In the genomic region with DNA sequence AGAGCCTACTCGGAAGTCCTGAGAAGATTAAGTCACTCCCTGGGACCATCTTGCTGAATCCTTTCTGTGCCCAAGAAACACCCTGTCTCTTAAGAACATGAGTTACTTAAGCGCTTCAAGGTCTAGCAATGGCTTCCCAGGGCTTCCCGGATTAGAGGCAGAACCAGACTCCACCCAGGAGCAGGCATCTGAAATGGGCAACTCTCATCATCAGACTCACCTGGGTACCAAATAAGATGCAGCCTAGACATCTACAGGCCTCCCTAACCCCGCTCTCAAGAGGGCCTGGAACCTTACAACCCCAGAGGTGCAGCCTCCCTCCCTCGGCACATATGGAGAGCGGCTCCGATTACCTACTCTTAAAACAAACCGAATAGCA, we compare ENCODE assay signal across 10 mouse cellular contexts. TPM values are rescaled to one million over a fixed set of nuclear protein-coding genes. Genes with fewer than 3 reads are reported as not detected.
DNase-seq lines count a peak whose midpoint lies in the region; ATAC-seq and TF ChIP-seq lines count a peak whose summit lies in the region.
"Had no signal": no experiment of that assay in that cellular context is flagged by ENCODE, and none has a peak within 500 bp of the region (broad histone marks: within the 10 kb centered on the region; RNA-seq: fewer than 3 reads in every experiment).

No protein-coding gene starts in this region.

- peak overlapping the region; percentile 96; the same call in 1 of the 2 replicates for H3K27ac ChIP-seq in heart, embryonic 15.5 days
- H3K27ac ChIP-seq in MEL (ENCODE audit: control insufficient read depth, low read depth, low read length): peak overlapping the region; percentile 89
- H3K27ac ChIP-seq in hindbrain, embryonic 10.5 days: peak overlapping the region; percentile 99; the same call in 1 of the 2 replicates
- H3K27ac ChIP-seq in midbrain, embryonic 11.5 days (ENCODE audit: low read depth, low read length): no peak overlapping the region

- H3K4me2 ChIP-seq in heart, embryonic 15.5 days: peak overlapping the region; percentile 81
- peak overlapping the region; percentile 93 for H3K4me2 ChIP-seq in midbrain, embryonic 11.5 days

- H3K9me3 ChIP-seq in heart, embryonic 15.5 days (replicated peaks): no peaks in the 10 kb centered on the region
- H3K9me3 ChIP-seq in MEL (replicated peaks; ENCODE audit: insufficient read depth, low read length): no peaks in the 10 kb centered on the region
- H3K9me3 ChIP-seq in hindbrain, embryonic 10.5 days: no peaks in the 10 kb centered on the region
- H3K9me3 ChIP-seq in midbrain, embryonic 11.5 days (ENCODE audit: control insufficient read depth, low read length): no peaks in the 10 kb centered on the region

- no peak for TF ChIP-seq RAD21 in MEL (IDR thresholded peaks at IDR 0.05; ENCODE audit: low read depth, low read length)

- H3K36me3 ChIP-seq in heart, embryonic 15.5 days: no peaks in the 10 kb centered on the region
- peaks cover 0 to 34% of the 10 kb centered on the region in 2 experiments; a peak in 2 of 4 replicates for H3K36me3 ChIP-seq in MEL (ENCODE audit: control insufficient read depth in 1 of 2, insufficient read depth in 2 of 2, low read length in 2 of 2)
- no peaks in the 10 kb centered on the region for H3K36me3 ChIP-seq in hindbrain, embryonic 10.5 days
- H3K36me3 ChIP-seq in midbrain, embryonic 11.5 days (ENCODE audit: control insufficient read depth, insufficient read depth, low read length): no peaks in the 10 kb centered on the region

- TF ChIP-seq CTCF in MEL (IDR thresholded peaks at IDR 0.05 in 2 of 3, conservative IDR thresholded peaks at IDR 0.05 in 1 of 3; ENCODE audit: control insufficient read depth in 1 of 3, insufficient read depth in 1 of 3, low read depth in 2 of 3, low read length in 3 of 3, poor library complexity in 1 of 3, severe bottlenecking in 1 of 3): no peak

- peak overlapping the region; percentile 89 for H3K4me3 ChIP-seq in heart, embryonic 15.5 days
- peak overlapping the region; percentile 77 to 96 for H3K4me3 ChIP-seq in MEL (ENCODE audit: control insufficient read depth in 1 of 2, insufficient read depth in 1 of 2, low read depth in 2 of 2, low read length in 2 of 2)
- peak overlapping the region; percentile 97 for H3K4me3 ChIP-seq in hindbrain, embryonic 10.5 days
- peak overlapping the region; percentile 94 for H3K4me3 ChIP-seq in midbrain, embryonic 11.5 days (ENCODE audit: low read depth, low read length)

- no peak for TF ChIP-seq POLR2A in MEL (IDR thresholded peaks at IDR 0.05; ENCODE audit: control insufficient read depth in 1 of 2, insufficient read depth in 1 of 2, low read depth in 1 of 2, low read length in 2 of 2, poor library complexity in 1 of 2)

- no peak for DNase-seq in heart, adult 11 months
- DNase-seq in MEL (ENCODE audit: low read depth, low spot score): no peak
- DNase-seq in hindbrain, embryonic 10.5 days (ENCODE audit: low spot score): no peak
- no peak for DNase-seq in midbrain, embryonic 11.5 days (ENCODE audit: low spot score, missing footprints)
- no peak for DNase-seq in urinary bladder, adult 18-20 months (ENCODE audit: low spot score in 2 of 2)
- DNase-seq in yolk sac, embryonic 10.5 days (ENCODE audit: low spot score): no peak
- no peak for DNase-seq in frontal cortex, adult 2 months (ENCODE audit: extremely low spot score in 1 of 2, low spot score in 1 of 2)

- WGBS in heart, embryonic 15.5 days: 29% methylated on average over 8 of the region's 8 CpGs
- WGBS in hindbrain, embryonic 10.5 days: 19% methylated on average over 8 of the region's 8 CpGs
- 19% methylated on average over 8 of the region's 8 CpGs for WGBS in midbrain, embryonic 11.5 days

- peak overlapping the region; percentile 87 for H3K9ac ChIP-seq in heart, embryonic 15.5 days
- H3K9ac ChIP-seq in MEL (ENCODE audit: control insufficient read depth, low read depth, low read length, poor library complexity, severe bottlenecking): peak overlapping the region; percentile 85
- H3K9ac ChIP-seq in midbrain, embryonic 11.5 days (ENCODE audit: low read length): peak overlapping the region; percentile 96

- ATAC-seq in heart, embryonic 15.5 days (replicated peaks; ENCODE audit: insufficient number of reproducible peaks, insufficient read depth, low FRiP score, low read depth): no peak
- no peak for ATAC-seq in midbrain, embryonic 11.5 days (ENCODE audit: low FRiP score)
- ATAC-seq: Patski had no signal

- H3K4me1 ChIP-seq in heart, embryonic 15.5 days (replicated peaks): peaks cover 34% of the 10 kb centered on the region
- H3K4me1 ChIP-seq in MEL (ENCODE audit: control insufficient read depth in 1 of 2, insufficient read depth in 2 of 2, low read length in 2 of 2): peaks cover 32 to 37% of the 10 kb centered on the region in 2 experiments
- peaks cover 45% of the 10 kb centered on the region for H3K4me1 ChIP-seq in hindbrain, embryonic 10.5 days (replicated peaks)
- H3K4me1 ChIP-seq in midbrain, embryonic 11.5 days (ENCODE audit: control insufficient read depth, insufficient read depth, low read length): peaks cover 23% of the 10 kb centered on the region

- peaks cover 69% of the 10 kb centered on the region for H3K79me2 ChIP-seq in MEL (ENCODE audit: control insufficient read depth, insufficient read depth, low read length, poor library complexity)

- H3K27me3 ChIP-seq in heart, embryonic 15.5 days: no peaks in the 10 kb centered on the region
- H3K27me3 ChIP-seq in MEL (ENCODE audit: control insufficient read depth in 1 of 2, insufficient read depth in 2 of 2, low read length in 2 of 2): no peaks in the 10 kb centered on the region
- peaks cover 7% of the 10 kb centered on the region; the same call in 1 of the 2 replicates for H3K27me3 ChIP-seq in hindbrain, embryonic 10.5 days (ENCODE audit: insufficient read depth, poor library complexity, severe bottlenecking)
- no peaks in the 10 kb centered on the region for H3K27me3 ChIP-seq in midbrain, embryonic 11.5 days (ENCODE audit: control insufficient read depth, insufficient read depth, low read length)
- H3K27me3 ChIP-seq: Patski had no signal

- no peak for TF ChIP-seq EP300 in MEL (IDR thresholded peaks at IDR 0.05; ENCODE audit: low read depth in 1 of 2, low read length in 2 of 2)

TF ChIP-seq in MEL, 35 proteins besides CTCF, POLR2A, EP300 and RAD21:
- TF ChIP-seq MYB (IDR thresholded peaks at IDR 0.05; ENCODE audit: low read depth, low read length): no peak
- no peak for TF ChIP-seq ELF1 (IDR thresholded peaks at IDR 0.05; ENCODE audit: low read depth, low read length)
- no peak for TF ChIP-seq RCOR1 (IDR thresholded peaks at IDR 0.05; ENCODE audit: low read depth, low read length)
- no peak for TF ChIP-seq MAFK (IDR thresholded peaks at IDR 0.05; ENCODE audit: borderline replicate concordance, low read depth, low read length)
- TF ChIP-seq MAX (IDR thresholded peaks at IDR 0.05; ENCODE audit: low read length): no peak
- no peak for TF ChIP-seq USF2 (IDR thresholded peaks at IDR 0.05; ENCODE audit: borderline replicate concordance in 1 of 2, insufficient read depth in 1 of 2, low read depth in 1 of 2, low read length in 2 of 2)
- TF ChIP-seq SIN3A (IDR thresholded peaks at IDR 0.05; ENCODE audit: low read length): no peak
- TF ChIP-seq ZKSCAN1 (IDR thresholded peaks at IDR 0.05; ENCODE audit: low read depth, low read length): no peak
- TF ChIP-seq KAT2A (conservative IDR thresholded peaks at IDR 0.05; ENCODE audit: low read depth, low read length): no peak
- no peak for TF ChIP-seq TCF12 (IDR thresholded peaks at IDR 0.05; ENCODE audit: low read depth, low read length)
- no peak for TF ChIP-seq MAZ (IDR thresholded peaks at IDR 0.05; ENCODE audit: low read depth, low read length)
- no peak for TF ChIP-seq ZNF384 (IDR thresholded peaks at IDR 0.05; ENCODE audit: low read depth, low read length)
- no peak for TF ChIP-seq NELFE (IDR thresholded peaks at IDR 0.05; ENCODE audit: low read depth, low read length)
- no peak for TF ChIP-seq ZC3H11A (IDR thresholded peaks at IDR 0.05; ENCODE audit: low read depth, low read length)
- no peak for TF ChIP-seq MXI1 (IDR thresholded peaks at IDR 0.05; ENCODE audit: low read depth, low read length)

RNA-seq across cellular contexts. Expression of a gene that starts 2.9 kb away (rescaled TPM):
- polyA plus RNA-seq in heart, embryonic 15.5 days (2015; fragmentation: Nextera tagmentation; extraction: Ambion mirVana): 23.4 and 25.6 TPM in 2 replicates
- total RNA-seq in MEL (2012; rRNA removed): 20.5 and 21.6 TPM in 2 replicates
- 100 to 1,000 TPM in 1 of 2 experiments, 10 to 100 TPM in 1; 26.9 to 118 TPM for polyA plus RNA-seq in MEL (2012; ENCODE audit: insufficient read depth in 1 of 2, insufficient read length in 2 of 2, low read depth in 1 of 2, low replicate concordance in 2 of 2, missing spikeins in 1 of 2)
- polyA plus RNA-seq in hindbrain, embryonic 10.5 days (2016; fragmentation: Nextera tagmentation; extraction: Ambion mirVana): 31.7 and 33.4 TPM in 2 replicates
- polyA plus RNA-seq in midbrain, embryonic 11.5 days (2014; fragmentation: Nextera tagmentation; extraction: Ambion mirVana): 31.5 and 32.0 TPM in 2 replicates
- polyA plus RNA-seq in frontal cortex, adult 2 months (2012; rRNA removed): 57.6 and 60.4 TPM in 2 replicates

RNA-seq across cellular contexts. Expression of a gene that starts 19.1 kb away (rescaled TPM):
- 0.14 and 0.20 TPM in 2 replicates for polyA plus RNA-seq in heart, embryonic 15.5 days (2015; fragmentation: Nextera tagmentation; extraction: Ambion mirVana)
- not detected in 2 replicates for total RNA-seq in MEL (2012; rRNA removed)
- under 1 TPM in 1 of 2 experiments, not detected in 1; 0.07 TPM for polyA plus RNA-seq in MEL (2012; ENCODE audit: insufficient read depth in 1 of 2, insufficient read length in 2 of 2, low read depth in 1 of 2, low replicate concordance in 2 of 2, missing spikeins in 1 of 2)
- not detected in 2 replicates for polyA plus RNA-seq in hindbrain, embryonic 10.5 days (2016; fragmentation: Nextera tagmentation; extraction: Ambion mirVana)
- polyA plus RNA-seq in midbrain, embryonic 11.5 days (2014; fragmentation: Nextera tagmentation; extraction: Ambion mirVana): 0.14 TPM in 1 of 2 replicates, not detected in the other
- not detected in 2 replicates for polyA plus RNA-seq in frontal cortex, adult 2 months (2012; rRNA removed)
- total RNA-seq: hematopoietic stem cell, adult 5-6 weeks had no signal
- polyA plus RNA-seq: Patski had no signal
